Mouse (Mus musculus) small intestine, adult 2 months (tissue): ENCODE measurements around the gene Mtch1. TPM values are rescaled to one million over a fixed set of nuclear protein-coding genes. Genes with fewer than 3 reads are reported as not detected.
"Not testable (repeated sequence)": the region's sequence is repeated elsewhere in the genome, so short reads cannot be mapped to it uniquely, and the experiment has no call there.

Source experiments
- H3K27ac ChIP-seq: fragments of 200-500 bp; 2 replicates; pipeline ENCODE4 v1.5.1; 2012; ENCODE audit warnings: low read depth, low read length, control low read depth, inconsistent platforms; ENCODE audit not compliant: insufficient read depth
- H3K27me3 ChIP-seq: fragments of 200-500 bp; 2 replicates; pipeline ENCODE4 v1.6.1; 2012; ENCODE audit warnings: mild to moderate bottlenecking, moderate library complexity, low read length, inconsistent platforms; ENCODE audit not compliant: control insufficient read depth, insufficient read depth
- H3K36me3 ChIP-seq: fragments of 200-500 bp; 2 replicates; pipeline ENCODE4 v1.6.1; 2012; ENCODE audit warnings: mild to moderate bottlenecking, low read length, control low read depth, inconsistent platforms; ENCODE audit not compliant: control insufficient read depth, insufficient read depth
- H3K4me1 ChIP-seq: fragments of 200-500 bp; 2 replicates; pipeline ENCODE4 v1.6.1; 2012; ENCODE audit warnings: low read length, inconsistent platforms, mixed read lengths; ENCODE audit not compliant: control insufficient read depth, insufficient read depth, insufficient read length
- H3K4me3 ChIP-seq: fragments of 200-500 bp; 2 replicates; pipeline ENCODE4 v1.5.1; 2012; ENCODE audit warnings: low read depth, mild to moderate bottlenecking, control low read depth, inconsistent platforms, low read length, moderate library complexity
- CTCF ChIP-seq: fragments of 200-500 bp; IDR thresholded peaks from 2 replicates; pipeline ENCODE4 v1.5.1; 2012; ENCODE audit warnings: low read depth, mild to moderate bottlenecking, control low read depth, inconsistent platforms, low read length, moderate library complexity, mixed read lengths; ENCODE audit not compliant: insufficient replicate concordance, insufficient read length; ENCODE audit errors: extremely low read depth
- POLR2A ChIP-seq: fragments of 200-500 bp; IDR thresholded peaks from 2 replicates; pipeline ENCODE4 v1.6.1; 2012; ENCODE audit warnings: low read depth, mild to moderate bottlenecking, control low read depth, inconsistent platforms, low read length, moderate library complexity
- WGBS: fragments of 180-500 bp; shearing (Covaris S2); methylation state at CpG from one replicate; pipeline ENCODE4 v1.1.7; 2018; 5-methylcytosine and 5-hydroxymethylcytosine counted together
- polyA plus RNA-seq: library from polyadenylated mRNA; depleted of rRNA; stranded (reverse); fragments of >200 nt; gene quantifications from 2 replicates; pipeline ENCODE4 v1.2.3, GENCODE M21; 2012; rRNA removed

The Mtch1 gene
- 153 and 260 TPM in 2 replicates for polyA plus RNA-seq

DNA sequence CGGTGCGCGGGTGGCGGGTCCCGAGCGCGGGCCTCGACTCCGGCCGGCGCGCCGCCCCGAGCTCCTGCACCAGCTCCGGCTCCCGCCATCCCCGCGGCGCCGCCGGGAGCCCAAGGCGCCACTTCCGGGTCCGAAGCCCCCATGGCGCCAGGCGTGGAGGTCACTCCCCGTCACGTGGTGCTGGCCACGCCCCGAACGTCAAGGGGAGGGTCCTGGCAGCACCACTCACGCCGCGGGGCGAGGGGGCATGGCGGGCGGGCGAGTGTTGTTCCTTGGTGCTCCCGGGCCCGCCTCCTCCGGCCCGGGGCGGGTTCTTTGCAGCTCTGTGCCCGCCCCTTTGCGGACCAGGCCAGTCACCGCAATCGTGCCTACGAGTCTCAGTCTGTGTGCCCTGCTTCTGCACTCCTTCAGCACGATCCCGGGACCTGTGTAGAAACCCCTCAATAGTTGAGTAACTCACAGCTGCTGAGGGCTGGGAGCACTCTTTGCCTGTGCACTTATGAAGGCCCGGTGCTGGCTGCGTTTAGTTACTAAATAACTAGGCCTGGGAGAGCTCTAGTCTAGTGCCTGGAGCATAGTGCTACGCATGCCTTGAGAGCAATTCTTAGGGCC is at the start of gene Mtch1:
TSS of gene Mtch1 (minus strand) at position 290 of the 612 bp plus-strand sequence.
- H3K4me1 ChIP-seq: peaks cover 18% of the 10 kb centered on the region
- no peaks in the 10 kb centered on the region for H3K27me3 ChIP-seq
- under 1% methylated on average over 53 of the region's 53 CpGs for WGBS
- TF ChIP-seq CTCF (no peak), POLR2A (peak; percentile 77)
- H3K36me3 ChIP-seq: peaks cover 6% of the 10 kb centered on the region
- H3K27ac ChIP-seq: peak within 1 kb of the TSS; percentile 80
- H3K4me3 ChIP-seq: peak within 1 kb of the TSS; percentile 87

DNA sequence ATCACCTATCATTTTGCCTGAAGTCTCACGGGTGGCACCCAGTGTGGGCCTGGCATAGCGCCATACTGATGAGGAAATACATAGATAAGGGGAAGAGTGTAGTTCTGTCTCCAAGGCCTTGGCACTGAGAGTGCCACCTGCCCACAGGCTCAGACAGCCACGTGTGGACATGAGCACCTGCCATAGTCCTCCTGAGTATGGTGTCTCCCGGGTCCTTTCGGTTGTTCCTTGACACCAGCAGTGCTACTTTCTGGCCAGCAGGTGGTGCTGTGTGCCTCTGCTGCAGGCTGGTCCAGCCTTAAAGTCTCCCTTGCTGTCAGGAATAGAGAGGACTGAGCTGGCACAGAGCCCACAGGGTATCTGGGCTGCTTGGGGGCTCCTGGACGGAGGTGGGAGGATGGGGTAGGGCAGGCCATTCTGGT is 49.1 kb upstream of the Mtch1 start:
- H3K27me3 ChIP-seq: no peaks in the 10 kb centered on the region
- TF ChIP-seq CTCF (peak; percentile 92), POLR2A (no peak)
- 4% methylated on average over 6 of the region's 6 CpGs for WGBS
- H3K36me3 ChIP-seq: no peaks in the 10 kb centered on the region
- no peak overlapping the region for H3K4me3 ChIP-seq
- peak overlapping the region; percentile 85 for H3K27ac ChIP-seq
- H3K4me1 ChIP-seq: peaks cover 49% of the 10 kb centered on the region

DNA sequence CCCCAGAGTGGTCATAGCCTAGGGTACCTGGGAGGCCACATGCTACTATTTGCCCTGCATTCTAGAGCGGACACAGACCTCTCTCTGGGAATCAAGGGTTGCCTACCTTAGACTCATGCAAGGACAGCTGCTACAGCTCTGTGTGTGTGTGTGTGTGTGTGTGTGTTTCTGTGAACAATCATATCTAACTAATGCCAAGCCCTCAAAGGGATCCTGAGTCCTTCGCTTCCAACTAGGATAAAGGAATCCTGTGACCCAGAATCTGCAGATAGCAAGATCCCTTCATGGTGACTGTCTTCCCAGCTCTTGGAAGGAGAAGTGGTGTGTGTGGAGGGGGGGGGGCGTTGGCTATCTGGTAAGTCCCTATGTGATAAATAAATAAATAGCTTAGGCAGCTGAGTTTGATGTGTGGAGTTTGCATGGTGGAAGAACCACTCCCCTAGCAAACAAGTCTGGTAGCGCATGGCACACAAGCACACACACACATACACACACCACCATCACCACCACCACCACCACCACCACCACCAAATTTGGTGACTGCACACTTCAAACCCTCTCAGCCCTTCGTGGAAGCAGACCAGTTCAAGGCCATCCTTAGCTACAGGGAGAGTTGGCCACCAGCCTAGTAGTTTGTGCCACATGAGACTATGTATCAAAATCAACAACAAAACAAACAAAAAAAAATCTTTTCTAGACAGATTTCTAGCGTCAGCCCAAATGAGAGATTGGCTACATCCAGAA is 48.5 kb upstream of the Mtch1 start:
- H3K27ac ChIP-seq: peak overlapping the region; percentile 85

DNA sequence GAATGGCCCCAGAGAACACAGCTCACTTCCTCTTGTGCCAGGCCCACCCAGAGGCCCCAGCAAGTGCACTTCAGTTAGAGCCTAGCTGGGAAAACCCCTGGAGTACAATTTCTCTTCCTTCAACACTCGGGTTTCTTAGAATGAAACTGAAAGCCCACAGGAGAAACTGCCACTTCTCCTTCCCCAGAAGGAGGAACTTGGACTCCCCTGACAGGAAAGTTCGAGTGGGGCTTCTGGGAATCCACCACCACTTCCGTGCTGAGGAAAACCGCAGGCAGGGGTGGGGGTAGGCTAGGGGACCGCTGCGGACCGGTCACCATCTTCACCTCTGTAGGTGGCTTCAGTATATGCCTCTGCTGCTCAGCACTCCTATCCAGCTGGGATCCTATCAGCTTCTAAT is 47.6 kb upstream of the Mtch1 start:
- WGBS: 22% methylated on average over 7 of the region's 7 CpGs
- H3K4me3 ChIP-seq: peak overlapping the region; percentile 22
- H3K36me3 ChIP-seq: no peaks in the 10 kb centered on the region
- TF ChIP-seq POLR2A (no peak; the same call in 1 of the 2 replicates), CTCF (no peak)
- H3K4me1 ChIP-seq: peaks cover 53% of the 10 kb centered on the region
- no peaks in the 10 kb centered on the region for H3K27me3 ChIP-seq
- peak overlapping the region; percentile 85 for H3K27ac ChIP-seq

More for the DNA sequence above, 48.5 kb upstream of the Mtch1 start:
- Histone ChIP-seq H3K4me3 (no peak overlapping the region), H3K36me3 (no peaks in the 10 kb centered on the region), H3K27me3 (no peaks in the 10 kb centered on the region), H3K4me1 (peaks cover 49% of the 10 kb centered on the region)
- WGBS: 42% methylated on average over 6 of the region's 6 CpGs
- TF ChIP-seq POLR2A (no peak), CTCF (no peak)

DNA sequence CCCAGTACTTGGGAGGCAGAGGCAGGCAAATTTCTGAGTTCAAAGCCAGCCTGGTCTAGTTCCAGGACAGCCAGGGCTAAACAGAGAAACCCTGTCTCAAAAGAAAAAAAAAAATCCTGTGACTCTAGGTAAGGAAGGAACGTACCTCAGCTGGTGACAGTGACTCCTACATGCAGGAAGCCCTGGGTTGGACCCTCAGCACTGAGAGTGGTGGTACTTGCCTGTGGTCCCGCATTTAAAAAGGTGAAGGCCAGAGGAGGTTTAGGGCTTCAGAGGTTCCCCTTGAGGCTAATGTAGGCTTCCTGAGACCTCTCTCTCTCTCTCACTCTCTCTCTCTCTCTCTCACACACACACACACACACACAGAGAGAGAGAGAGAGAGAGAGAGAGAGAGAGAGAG is 47.0 kb upstream of the Mtch1 start:
- Histone ChIP-seq H3K4me1 (peaks cover 53% of the 10 kb centered on the region), H3K27ac (peak overlapping the region; percentile 85)
- not testable (repeated sequence) for H3K36me3 ChIP-seq, H3K27me3 ChIP-seq, H3K4me3 ChIP-seq
- WGBS: 73% methylated on average over 2 of the region's 2 CpGs

DNA sequence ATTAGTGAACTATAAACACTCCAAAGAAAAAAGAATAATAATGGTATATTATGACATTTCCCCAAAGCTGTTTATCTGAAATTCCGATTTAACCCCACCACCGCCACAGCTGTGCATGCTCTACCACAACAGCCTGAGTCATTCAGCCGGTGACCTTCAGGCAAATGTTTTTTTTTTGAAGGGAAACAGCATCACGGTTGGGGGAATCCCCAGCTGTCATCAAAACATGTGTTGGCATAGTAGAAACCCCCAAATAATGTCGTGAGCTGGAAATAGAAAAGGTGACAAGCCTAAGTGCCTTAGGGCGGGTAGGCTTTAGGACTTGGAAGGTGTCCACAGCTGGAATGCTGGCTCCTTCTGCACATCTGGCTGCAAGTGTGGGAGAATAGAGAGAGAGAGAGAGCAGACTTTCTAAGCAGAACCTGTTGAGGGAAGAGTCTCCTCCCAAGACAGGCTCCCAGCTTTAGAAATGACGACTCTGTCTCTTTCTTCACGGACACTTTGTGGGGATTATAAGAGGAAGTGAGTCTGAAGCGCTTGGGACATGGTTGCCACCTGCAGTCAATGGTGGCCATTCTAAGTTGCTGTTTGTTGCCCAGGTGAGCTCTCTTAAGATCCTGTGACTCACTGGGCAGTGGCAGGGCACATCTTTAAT is 46.5 kb upstream of the Mtch1 start:
- Histone ChIP-seq H3K4me3 (no peak overlapping the region), H3K36me3 (no peaks in the 10 kb centered on the region), H3K4me1 (peaks cover 49% of the 10 kb centered on the region), H3K27me3 (no peaks in the 10 kb centered on the region), H3K27ac (peak overlapping the region; percentile 85)
- no peak for TF ChIP-seq POLR2A
- TF ChIP-seq CTCF: no peak
- 55% methylated on average over 9 of the region's 9 CpGs for WGBS
